Mouse (Mus musculus): ENCODE measurements at regions not wholly inside any gene's neighbourhood (a gene's known extent, or its start where the extent isn't known, plus 50 kb on each side); places are given as distances from the start of the nearest gene placed in this dataset.

DNA sequence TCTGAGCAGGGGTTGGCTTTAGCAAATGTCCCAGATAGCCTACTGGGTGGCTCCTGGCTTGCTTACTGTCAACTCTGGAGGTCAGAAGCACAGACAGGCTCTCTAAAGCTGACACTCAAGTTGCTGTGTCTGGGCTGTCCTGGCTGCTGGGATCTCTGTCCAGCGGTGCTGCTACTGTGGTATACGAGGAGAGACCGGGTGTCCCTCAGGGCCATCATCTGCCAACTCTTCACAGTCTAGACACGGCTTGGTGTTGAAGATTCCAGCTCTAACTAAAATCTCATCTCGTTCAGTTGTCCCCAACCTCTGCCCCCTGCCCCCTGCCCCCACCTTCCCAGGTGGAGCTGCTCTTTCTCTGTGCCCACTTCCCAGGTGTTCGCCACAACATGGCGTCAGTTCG lies 577.1 kb upstream of the Gm19410 start:
- no peak for DNase-seq (ENCODE audit: low read depth)

DNA sequence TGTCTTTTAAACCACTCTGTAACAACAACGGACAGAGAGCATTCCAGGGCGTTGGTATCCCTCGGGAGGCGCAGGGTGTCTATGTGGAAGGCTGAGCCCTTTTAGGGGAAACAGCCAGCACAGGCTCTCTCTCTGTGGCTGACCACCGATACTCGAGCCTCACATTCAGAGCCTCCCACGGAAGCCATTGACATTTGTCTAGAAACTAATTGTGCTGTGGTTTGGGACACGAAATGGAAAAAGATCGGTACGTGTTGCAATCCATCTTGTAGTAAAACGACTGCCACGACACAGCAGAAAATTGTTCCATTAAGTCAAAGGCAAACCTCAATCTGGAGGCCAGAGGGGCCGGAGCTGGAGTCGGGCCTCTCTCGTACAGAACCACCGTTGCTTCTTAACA lies 575.9 kb upstream of the Gm19410 start:
- no peak for DNase-seq (ENCODE audit: low read depth)

- no peak for DNase-seq (ENCODE audit: low read depth)
Measured at GRCm38 (mm10) chr8:35192515-35192914, 573.1 kb upstream of the Gm19410 start.

GRCm38 (mm10) chr8:35193771-35194170 lies 571.8 kb upstream of the Gm19410 start:
- DNase-seq (ENCODE audit: low read depth), result no peak

- DNase-seq (ENCODE audit: low read depth), result no peak
Measured at GRCm38 (mm10) chr8:35196189-35196588, 569.4 kb upstream of the Gm19410 start.

DNA sequence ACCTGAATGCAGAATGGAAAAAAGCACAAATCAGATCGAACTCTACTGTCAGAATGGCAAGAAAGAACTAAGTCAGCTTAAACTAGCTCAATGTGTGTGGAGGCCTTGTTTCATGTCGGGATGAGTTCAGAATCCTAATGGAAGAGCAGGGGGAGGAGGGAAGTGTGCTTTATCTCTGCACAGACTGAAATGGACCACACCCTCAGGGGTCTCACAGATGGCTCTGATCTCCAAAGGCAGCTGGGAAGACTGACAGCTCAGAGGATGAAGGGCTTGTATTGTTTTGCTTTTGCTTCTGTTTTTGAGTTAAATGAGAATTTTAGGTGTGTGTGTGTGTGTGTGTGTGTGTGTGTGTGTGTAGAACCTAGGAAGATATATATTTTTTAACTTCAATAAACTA lies 566.8 kb upstream of the Gm19410 start:
- DNase-seq (ENCODE audit: low read depth), result no peak

DNA sequence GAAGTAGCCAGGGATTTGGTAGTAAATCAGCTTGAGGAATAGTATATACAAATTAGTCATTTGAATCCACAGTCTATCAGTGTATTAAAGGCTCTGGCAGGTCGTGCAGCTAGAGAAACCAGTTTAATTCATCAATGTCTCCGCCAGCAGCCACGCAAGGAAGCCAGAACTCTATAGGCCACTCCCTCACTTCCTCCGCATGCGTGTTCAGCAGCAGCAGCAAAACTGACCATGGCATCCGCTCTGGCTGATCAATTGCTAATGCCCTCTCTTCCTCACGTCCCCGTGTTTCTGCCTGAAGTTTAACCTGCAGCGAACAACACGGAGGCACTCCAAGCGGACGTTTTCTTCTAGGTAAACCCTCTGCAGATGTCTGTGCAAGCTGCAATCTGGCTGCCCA lies 564.2 kb upstream of the Gm19410 start:
- no peak for DNase-seq (ENCODE audit: low read depth)

- DNase-seq (ENCODE audit: low read depth), result no peak
Measured at GRCm38 (mm10) chr8:35204971-35205370, 560.6 kb upstream of the Gm19410 start.

DNA sequence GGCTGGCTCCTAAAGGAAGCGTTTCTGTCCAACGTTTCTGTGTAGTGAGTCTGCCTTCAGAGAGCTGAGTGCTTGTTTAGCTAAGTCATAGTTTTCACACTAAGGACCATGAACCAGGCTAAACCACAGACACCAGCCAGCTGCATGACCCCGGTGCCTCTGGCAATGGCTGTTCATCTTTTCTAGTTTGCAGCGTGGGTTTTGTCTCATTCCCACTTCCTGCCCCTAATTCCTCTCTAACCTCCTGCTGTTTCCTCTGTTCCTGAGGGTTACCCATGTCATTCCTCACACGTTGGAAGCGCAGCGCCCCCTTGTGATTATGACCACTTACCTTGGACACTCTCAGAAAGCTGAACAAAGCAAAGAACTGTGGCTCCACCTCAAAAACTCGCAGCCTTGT lies 560.1 kb upstream of the Gm19410 start:
- peak; percentile 58 for DNase-seq (ENCODE audit: low read depth)

DNA sequence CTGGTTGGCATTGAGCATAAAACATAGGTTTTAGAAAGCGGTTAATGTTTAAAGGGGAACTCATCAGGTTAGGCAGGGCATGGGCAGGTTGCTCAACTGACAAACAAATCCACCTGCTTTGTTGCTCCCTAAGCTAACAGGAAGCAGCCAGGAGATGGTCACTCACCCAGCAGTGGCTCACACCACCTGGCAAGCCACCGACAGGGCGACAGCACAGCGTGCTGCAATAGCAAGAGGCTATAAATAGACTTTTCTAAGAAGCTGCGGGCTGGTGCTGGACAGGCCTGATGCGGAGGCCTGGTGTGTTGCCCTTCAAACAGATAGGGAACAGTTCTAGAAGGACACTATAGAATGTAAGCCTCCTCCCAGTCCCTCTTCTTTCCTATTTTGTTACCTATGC lies 559.3 kb upstream of the Gm19410 start:
- no peak for DNase-seq (ENCODE audit: low read depth)

DNA sequence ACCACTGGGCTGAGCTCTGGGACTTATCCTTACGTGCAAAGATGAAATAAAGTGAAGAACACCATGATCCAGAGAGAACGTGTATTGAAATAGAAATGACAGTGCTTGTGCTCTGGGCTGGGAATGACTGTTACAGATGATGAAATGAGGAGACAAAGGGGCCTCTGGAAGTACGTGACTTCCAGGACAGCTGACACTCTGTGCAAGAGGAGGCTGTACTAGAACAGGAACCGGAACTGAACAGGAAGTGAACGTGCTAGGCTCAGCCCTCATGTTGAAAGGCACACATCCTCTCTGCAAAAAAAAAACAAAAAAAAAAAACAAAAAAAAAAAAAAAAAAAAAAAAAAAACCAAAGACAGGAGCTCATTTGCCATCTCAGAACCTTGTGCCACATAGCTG lies 557.2 kb upstream of the Gm19410 start:
- no peak for DNase-seq (ENCODE audit: low read depth)

GRCm38 (mm10) chr8:35211506-35212452 lies 553.8 kb upstream of the Gm19410 start:
- no peak for DNase-seq (ENCODE audit: low read depth)

DNA sequence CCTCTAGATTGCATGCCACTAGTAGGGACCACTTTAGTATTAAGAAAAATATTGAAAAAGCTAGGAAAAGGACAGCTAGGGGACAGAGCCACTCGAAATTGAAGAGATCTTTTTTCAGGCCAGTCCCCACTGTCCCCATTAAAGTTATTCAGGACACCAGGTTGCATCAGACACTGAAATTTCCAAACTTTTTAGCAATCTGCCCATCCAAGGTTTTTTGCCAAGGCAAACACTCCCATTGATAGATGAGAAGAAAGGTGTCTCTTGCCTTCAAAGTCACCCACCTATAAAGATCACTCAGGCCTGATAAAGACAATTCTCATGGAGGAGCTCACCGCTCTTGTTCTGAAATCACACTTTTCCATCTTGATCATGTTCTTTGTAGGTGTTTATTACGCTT lies 552.1 kb upstream of the Gm19410 start:
- no peak for DNase-seq (ENCODE audit: low read depth)

- no peak for DNase-seq (ENCODE audit: low read depth)
Measured at GRCm38 (mm10) chr8:35217604-35218003, 548.0 kb upstream of the Gm19410 start.

DNA sequence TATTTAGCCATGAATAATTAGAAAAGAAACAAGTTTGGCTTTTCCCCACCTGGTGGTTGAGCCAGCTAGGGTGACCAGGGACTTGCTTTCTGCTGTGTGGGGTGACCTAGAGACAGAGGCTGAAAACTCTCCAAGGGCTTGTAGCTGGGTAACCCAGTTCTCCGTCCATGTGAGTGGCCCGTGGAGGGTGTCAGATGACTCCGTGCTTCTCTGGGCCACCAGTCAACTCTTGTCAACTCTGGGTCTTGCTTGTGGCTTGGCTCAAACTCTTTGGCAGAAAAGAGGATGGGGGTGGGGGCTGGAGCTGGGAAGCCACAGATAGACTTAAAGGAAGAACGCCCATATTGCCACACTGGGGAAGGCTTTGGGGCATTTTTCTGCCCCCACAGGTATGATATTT lies 547.3 kb upstream of the Gm19410 start:
- no peak for DNase-seq (ENCODE audit: low read depth)

- no peak for DNase-seq (ENCODE audit: low read depth)
Measured at GRCm38 (mm10) chr8:35224053-35224924, 541.3 kb upstream of the Gm19410 start.

DNA sequence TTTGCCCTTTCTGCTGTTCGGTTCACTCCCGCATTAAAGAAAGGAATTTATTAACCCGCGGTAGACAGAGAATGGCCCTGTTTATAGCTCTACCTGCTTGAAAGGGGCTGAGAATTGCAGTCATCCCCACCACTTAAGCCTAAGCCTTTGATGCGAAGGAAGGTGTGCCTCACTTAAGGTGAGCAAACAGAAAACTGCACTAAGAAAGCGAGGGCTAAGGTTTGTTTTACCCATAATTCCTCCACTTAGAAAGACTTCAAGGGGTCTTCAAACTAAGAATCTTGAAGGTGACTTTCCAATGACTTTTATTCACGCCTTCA lies 540.7 kb upstream of the Gm19410 start:
- DNase-seq (ENCODE audit: low read depth), result no peak

DNA sequence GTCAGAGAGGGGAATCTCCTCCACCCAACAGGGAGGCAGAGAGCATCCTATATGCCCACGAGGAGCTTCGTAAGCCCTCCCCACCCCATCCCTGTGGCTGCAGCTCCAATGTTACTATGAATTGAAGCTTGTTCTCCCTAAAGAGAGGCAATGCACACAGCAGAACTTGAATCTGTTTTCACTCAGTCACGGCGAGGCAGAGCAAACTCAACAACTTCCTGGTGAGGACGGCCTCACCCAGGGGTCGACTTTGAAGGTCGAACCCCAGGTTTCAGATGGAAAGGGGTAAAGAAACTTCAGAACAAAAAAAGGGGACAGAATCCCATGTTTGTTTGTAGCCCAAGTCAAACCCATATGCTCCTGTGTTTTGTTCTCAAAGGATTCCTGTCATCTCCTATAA lies 538.5 kb upstream of the Gm19410 start:
- no peak for DNase-seq (ENCODE audit: low read depth)

GRCm38 (mm10) chr8:35228449-35228848 lies 537.1 kb upstream of the Gm19410 start:
- no peak for DNase-seq (ENCODE audit: low read depth)

DNA sequence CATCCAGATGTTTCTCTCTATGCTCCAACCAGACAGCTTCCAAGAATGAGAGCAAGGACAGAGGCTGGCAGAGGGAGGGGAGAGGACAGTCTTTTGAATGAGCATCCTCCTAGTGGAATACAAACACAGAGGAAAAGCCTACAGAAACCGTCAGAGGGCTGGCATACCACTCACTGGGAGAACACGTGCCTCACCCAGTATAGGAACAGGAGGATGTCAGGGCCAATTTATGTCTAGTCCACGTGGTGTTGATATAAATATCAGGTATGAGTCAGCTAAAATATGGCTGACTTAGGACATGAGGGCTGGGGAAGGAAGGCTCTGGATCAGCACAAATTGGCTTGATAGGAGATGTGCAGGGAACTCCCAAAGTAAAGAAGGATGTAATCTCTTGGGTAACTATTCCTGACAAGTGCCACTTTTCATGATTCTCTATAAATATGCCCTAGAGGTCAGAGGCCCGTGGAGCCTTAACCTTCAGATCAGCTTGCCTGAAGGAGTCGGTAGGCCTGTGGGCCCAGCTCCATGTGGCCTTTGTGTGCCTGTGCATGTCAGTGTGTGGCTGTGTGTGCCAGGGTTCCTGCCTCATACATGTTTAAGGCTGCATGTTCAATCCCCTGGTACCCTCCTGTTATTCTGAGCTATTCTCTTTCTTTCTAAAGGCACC lies 531.9 kb upstream of the Gm19410 start:
- no peak for DNase-seq (ENCODE audit: low read depth)

- no peak for DNase-seq (ENCODE audit: low read depth)
Measured at GRCm38 (mm10) chr8:35234436-35234835, 531.2 kb upstream of the Gm19410 start.

DNA sequence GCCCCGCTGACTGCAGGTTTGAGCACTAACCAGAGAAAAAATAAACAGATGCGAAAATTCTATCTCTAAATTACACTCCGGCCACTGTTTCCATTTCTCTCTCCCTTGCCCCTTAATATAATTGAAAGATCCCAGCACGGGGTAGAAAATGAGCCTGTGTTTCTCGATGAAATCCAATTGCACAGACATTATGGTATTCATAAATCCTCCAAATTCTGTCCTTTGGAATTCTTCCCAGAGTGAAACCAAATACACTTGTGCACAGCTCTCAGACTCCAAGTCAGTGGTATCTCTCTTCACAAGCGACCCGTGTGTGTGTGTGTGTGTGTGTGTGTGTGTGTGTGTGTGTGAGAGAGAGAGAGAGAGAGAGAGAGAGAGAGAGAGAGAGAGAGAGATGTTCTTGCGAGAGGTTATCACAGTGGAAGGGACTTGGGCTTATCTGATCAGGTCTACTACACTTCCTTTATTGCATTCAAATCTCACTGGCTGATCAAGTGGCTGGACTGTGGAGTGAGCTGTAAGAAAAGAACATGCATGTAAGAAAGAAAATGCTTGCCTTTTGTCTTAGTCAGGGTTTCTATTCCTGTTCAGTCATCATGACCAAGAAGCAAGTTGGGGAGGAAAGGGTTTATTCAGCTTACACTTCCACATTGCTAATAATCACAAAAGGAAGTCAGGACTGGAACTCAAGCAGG lies 529.6 kb upstream of the Gm19410 start:
- DNase-seq (ENCODE audit: low read depth), result no peak

All from c-Kit-positive CD71-negative TER-119-negative erythroid progenitor cells, embryonic 14.5 days (primary cell).